Mouse (Mus musculus) left cerebral cortex, postnatal 14 days (tissue): Measurements from ENCODE around the gene Aip. TPM values are rescaled to one million over a fixed set of nuclear protein-coding genes. Genes with fewer than 3 reads are reported as not detected.

Experiments
- DNase-seq, 2 experiments: peaks; one replicate each; pipeline ENCODE4 v3.0.0; 2021 to 2022; ENCODE audit warnings: low spot score in 2 of 2, mixed read lengths in 1 of 2
- intact Hi-C: fragments of 180-260 bp; cut with DNase I; formaldehyde crosslinking; loops from one replicate; pipeline ENCODE4 v1.15.1; 2025
- long read RNA-seq, 2 experiments: library from polyadenylated mRNA; stranded (forward); transcript quantifications; one replicate each; pipeline ENCODE4 v2.0.0; 2021
- total RNA-seq, 2 experiments: library from RNA; stranded (reverse); gene quantifications; 2 replicates each; pipeline ENCODE4 v1.2.3; 2021

Gene Aip
- 10 to 100 TPM; 83.4 to 94.1 TPM for total RNA-seq
- long read RNA-seq, experiment 1, transcript Aip-201 (6 exons, 1,261 nt): major isoform, 75 of 112 reads
- long read RNA-seq, experiment 1, transcript Aip-202 (7 exons, 1,378 nt): minor isoform, 14 of 112 reads
- long read RNA-seq, experiment 1, partial matches to known transcripts: 4 of 112 reads
- long read RNA-seq, experiment 1, other reads (novel, unspliced or antisense): 19 of 112 reads
- long read RNA-seq, experiment 2, transcript Aip-202 (7 exons, 1,378 nt): minor isoform, 5 of 74 reads
- long read RNA-seq, experiment 2, transcript Aip-201 (6 exons, 1,261 nt): major isoform, 57 of 74 reads
- long read RNA-seq, experiment 2, partial matches to known transcripts: 3 of 74 reads
- long read RNA-seq, experiment 2, other reads (novel, unspliced or antisense): 9 of 74 reads

DNA sequence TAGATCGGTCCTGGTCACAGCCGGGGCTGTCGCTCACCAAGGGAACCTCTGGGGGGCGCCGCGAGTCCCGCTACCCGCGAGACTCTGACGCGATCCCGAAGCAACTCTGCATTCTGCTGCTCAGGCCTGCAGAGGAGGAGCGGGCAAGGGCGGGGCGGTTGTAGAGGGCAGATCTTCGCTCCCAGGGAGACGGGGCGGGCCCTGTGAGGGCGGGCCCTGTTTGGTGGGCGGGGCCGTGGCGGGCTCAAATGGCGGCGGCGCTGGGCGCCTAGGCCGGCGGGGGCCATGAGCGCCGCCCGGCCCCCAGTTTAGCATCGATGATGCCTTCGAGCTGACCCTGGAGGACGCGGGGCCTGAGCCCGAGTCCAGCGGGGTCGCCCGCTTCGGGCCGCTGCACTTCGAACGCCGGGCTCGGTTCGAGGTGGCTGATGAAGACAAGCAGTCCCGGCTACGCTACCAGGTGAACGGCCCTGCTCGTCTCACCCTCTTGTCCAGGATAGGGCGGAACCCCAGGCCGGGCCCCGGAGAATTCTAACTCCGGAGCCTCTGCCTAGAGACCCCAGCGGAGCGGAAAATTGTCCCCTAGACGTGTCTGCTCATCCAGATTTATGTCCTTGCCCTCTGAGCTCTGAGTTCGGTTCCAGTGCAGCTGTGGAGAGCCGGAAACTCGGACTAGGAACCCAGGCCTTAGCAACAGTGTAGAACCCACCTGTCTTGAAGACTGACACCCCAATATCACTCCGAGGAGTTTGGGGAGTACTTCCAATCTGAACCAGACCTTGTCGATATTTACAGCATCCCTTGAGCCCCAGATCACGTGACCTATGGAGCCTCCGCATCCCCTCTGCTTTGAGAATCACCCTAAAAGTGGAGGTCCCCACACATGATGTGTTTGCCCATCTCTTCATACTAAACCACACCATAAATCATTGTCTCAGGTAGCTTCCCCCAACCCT lies at the start of gene Aip:
TSS of gene Aip (minus strand) at position 118 of the 956 bp plus-strand sequence.
- intact Hi-C loops: no loop called here

DNA sequence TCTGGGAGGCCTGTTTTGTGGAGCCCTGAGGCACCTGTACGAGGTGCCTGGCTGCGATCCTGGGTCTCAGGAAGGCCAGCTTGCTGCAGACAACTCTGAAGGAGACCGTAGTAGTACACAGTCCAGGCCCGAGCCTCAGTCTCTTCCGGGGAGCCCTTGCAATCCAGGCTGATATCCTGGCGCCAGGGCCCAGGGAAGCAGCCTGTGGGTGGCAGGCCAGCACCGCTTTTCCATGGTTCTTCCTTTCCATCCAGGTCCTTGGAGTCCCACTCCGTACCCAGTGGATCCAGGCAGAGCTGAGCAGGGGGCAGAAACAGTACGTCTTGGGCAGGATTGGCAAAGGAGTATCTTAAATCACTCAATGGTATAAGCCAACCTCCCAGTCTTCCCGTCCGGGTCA lies 47.3 kb upstream of the Aip start:
- no peak for DNase-seq
- intact Hi-C loops: loop anchor here (5.0 kb wide), 1 partner anchor 54 kb away; no protein-coding TSS in a partner anchor

More for the DNA sequence above, at the start of gene Aip:
- DNase-seq: peak; percentile 98

DNA sequence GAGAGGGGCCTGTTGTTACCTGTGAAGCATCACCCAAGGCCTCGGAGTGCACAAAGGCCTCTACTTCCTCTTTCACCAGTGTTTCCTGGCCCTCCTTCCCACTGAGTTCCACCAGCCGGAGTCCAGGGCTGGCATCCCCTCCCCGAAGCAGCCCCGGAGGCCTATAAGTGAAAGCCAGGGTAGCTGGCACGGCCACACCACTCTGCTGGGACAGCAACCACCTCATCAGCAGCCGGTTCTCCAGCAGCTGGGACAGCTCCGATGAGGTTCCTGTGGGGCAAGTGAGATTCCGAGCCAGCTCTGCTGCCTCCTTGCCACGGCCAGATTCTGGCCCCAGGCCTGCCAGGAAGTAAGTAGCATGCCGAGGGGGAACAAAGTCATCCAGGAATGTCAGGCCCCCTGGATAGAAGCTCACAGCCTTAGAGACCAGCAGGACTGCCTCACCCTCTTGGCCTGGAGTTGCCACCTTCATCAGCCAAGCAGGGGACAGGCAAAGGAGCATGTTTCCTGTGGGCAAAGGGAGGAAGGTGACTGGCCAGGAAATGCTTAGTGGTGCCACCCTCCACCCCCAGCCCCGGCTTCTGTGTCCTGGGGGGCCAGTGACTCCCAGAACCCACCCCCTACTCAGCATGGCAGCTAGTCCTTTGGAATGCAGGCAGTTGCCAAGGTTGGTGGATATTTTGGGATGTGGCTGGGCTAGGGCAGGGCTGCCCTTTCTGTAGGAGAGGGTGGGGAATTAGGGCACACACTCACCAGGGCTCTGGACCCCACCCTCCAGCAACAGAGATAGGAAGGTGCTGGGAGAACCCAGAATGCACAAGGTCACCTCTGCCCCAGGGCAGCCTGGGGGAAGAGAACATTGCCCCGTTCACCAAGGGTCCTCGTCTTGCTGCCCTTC lies 46.0 kb upstream of the Aip start:
- intact Hi-C loops: loop anchor here (5.0 kb wide), 1 partner anchor 56 kb away; no protein-coding TSS in a partner anchor
- no peak for DNase-seq

DNA sequence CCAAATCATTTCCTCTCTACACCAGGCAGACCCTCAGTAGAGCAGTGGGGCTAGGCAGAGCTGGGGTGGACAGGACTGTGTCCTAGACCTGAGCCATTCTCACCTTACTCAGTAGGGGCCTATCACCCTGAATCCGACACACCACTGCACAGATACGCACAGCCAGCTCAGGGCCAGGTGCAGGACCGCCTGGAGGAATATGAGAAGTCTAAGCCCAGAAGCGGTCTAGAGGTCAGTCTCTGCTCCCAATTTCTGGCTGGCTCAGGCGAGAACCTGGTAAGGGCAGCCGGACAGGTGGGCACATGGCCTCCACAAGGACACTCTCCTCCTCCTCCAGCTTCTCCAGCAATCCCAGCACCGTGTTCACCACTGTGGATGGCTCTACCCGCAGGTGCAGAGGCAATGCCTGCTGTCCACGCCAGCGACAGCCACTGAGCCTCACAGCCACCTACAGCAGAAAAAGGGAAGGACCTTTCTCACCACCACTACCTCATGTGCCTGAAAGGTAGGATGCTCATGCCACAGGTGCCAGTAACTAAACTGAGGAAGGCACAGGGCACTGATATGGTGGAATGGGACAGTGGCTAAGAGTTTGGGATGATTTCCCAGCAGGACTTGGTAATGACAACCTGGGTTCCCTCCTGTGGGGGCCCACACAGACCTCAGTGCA lies 45.2 kb upstream of the Aip start:
- no peak for DNase-seq
- intact Hi-C loops: loop anchor here (5.0 kb wide), 1 partner anchor 56 kb away; no protein-coding TSS in a partner anchor

DNA sequence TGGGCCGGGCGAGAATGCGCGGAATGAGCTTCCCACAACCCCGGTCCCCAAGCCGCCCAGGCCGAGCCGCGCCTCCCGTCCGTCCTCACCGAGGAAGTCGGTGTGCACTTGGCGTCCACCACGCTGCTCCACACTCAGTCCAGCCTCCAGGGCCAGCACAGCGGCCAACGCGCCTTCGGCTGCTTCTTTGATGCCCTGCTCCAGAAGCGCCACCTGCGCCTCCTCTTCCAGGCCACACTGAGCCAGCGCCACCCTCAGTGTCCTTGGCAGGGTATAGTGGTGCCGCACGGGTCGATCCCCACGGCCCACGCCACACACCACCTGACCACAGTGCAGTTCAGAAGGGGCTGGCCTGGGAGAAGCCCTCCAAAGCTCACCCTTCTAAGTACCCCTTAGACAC lies 44.2 kb upstream of the Aip start:
- intact Hi-C loops: loop anchor here (1.0 to 5.0 kb wide), 2 partner anchors 22 to 57 kb away; partner anchors contain the start of gene Ppp1ca
- DNase-seq: no peak

DNA sequence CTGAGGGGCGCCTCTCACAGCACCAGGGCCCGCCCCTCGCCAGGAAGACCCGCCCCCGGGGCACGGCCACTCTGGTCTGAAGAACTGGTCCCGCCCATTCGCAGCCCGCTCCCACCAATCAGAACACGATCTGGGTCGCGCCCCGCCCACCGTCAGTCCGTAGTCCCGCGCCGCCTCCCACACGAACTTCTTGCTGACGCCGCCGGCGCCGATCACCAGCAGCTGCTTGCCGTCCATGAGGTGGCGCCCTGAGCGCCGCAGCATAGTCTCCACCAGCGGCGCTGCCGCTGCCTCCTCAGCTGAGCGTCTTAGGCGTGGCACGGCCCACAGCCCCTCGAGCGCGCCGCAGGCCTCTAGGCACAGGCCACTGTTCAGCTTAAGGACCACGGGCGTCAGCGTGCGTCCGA lies 43.7 kb upstream of the Aip start:
- DNase-seq: peak; percentile 99 to 100
- intact Hi-C loops: loop anchor here (1.0 kb wide), 1 partner anchor 23 kb away; the partner anchor contains the start of gene Ppp1ca

DNA sequence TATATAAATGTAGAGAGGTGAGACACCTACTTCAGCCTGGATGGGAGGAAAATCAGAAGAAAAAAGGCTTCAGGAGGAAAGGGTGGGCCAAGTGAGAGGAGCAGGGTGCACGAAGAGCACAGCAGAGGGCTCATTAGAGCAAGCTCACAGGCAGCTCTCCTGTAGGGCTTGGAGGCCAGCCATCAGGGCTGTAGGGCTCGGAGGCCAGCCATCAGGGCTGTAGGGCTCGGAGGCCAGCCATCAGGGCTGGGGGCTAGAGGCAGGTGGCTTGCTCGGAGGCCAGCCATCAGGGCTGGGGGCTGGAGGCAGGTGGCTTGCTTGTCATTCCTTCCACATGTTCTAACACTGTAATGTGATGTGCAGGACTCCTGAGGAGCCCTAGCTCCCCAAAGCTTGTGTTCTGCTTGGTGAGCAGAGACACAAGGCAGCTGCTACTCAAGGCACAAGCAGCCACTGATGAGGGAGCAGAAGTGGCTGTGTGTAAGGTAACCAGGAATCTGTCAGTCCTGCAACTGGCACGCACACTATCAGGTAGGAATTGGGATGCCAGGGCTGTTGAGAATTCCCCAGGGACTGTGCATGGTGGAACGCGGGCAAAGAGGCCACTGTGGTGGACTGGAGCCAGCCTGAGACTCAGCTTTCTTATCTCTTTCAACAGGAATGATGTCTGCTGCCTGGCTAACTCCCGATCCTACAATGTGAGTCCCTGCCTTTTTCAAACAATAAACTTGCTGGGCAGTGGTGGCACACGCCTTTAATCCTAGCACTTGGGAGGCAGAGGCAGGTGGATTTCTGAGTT lies 41.2 kb upstream of the Aip start:
- DNase-seq: no peak
- intact Hi-C loops: no loop called here

DNA sequence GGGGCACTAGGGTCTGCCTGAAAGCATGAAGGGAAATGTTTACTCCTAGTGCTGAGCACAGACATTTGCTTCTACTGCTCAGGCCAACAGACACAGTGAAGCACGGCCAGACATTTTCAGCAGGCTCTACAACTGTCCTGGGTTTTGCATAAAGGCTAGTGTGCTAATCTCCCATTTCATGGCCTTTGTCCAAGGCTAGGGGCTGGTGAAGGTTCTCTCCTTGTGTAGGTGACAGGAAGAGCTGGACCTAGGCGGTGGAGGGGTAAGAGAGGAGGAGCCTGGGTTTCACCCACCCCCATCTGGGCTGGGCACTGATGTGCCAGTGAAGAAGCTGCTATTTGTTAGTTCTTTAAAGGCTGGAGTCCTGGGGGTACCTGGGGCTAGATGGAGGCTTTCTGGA lies 39.1 kb upstream of the Aip start:
- no peak for DNase-seq
- intact Hi-C loops: no loop called here

DNA sequence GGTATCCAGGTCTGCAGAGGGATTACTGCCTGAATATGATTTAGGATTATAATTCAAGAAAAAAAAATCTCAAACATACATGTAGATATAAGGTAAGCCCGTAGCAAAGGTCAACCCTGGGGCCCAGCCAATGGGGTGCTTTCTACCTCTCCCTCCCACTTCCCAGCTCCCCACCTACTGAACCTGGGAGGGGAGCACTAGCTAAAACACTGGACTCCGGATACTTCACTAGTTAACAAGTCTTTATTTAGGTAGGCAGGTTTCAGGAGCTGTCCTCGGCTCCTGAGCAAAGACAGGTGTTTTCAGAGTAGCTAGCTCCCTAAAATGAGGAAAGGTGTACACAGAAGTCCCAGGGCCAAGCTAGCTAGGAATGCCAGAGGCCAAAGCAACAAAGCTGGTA lies 38.4 kb upstream of the Aip start:
- intact Hi-C loops: no loop called here
- no peak for DNase-seq

DNA sequence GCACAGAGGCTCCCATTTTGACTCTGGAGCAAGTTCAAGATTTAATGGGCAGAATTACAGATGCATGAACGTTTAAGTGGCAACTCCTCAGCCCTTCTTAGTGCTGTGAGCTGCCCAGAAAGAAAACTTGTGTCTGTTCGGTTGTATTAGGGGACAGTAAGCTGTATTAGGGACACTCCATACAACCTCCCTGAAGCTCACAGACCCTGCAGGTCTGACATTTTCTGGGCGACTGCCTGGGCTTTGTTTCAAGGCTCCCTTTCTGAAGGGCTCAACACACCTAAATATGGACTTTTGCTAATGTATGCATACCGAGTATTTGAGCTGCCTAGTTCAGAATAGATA lies 37.9 kb upstream of the Aip start:
- no peak for DNase-seq
- intact Hi-C loops: no loop called here

DNA sequence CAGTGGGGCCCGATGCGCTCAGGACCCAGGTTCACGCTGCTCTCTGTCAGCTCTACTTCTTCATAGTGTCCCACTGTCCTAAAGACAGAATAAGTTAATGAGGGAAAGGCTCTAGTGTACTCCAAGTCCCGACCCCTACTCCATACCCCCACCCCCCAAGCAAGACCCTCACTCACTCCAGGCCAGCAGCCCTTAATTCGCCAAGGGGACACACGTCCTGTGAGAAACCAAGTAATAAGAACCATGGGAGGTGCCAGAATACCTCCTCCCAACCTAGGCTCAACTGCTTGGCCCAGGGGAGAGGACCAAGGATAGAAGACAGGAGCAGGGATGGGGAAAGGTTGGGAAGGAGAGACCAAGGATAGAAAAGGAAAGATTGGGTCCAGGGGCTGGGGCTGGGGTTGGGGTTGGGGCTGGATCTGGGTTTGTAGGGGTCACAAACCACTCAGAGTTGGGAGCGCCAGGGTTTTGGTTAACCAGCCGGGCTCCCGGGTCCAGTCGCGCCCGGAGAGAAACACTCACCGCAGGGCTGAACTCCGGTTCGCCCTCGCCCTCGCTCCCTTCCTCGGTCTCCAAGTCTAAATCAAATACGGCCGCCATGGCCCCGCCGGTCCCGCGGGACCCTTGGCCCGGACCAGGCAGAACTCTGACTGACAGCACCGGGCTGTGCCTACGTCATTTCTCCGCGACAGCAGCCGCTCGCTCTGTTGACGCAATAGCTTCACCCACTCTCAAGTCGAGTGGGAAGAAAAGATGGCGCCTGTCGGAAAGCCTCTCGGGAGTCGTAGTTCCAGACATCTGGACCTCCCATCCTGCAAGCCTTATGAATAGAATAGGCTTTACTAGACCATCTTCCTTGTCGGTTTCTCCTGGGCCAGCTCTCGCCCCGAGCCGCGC lies 37.2 kb upstream of the Aip start, which contains the start of gene Rps6kb2:
TSS of gene Rps6kb2 (minus strand) at position 709 of the 897 bp plus-strand sequence.
- intact Hi-C loops: no loop called here
- DNase-seq: peak; percentile 98

DNA sequence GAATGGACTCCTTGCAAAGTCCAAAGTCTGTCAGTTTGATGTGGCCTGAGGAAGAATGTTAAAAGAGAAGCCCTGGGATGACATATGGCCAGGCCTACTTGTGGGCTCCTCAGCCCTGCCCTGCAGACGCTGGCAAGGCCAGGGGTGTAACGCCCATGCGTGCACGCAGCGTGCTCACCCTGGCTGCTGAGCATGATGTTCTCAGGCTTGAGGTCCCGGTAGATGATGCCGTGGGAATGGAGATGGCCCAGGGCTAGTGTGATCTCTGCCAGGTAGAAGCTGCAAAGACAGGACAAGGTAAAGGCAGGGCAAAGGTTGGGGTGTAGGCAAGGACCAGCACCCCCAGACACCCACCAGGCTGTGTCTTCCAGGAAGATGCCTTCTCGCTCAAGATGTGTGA lies 33.4 kb upstream of the Aip start:
- no peak for DNase-seq
- intact Hi-C loops: no loop called here

DNA sequence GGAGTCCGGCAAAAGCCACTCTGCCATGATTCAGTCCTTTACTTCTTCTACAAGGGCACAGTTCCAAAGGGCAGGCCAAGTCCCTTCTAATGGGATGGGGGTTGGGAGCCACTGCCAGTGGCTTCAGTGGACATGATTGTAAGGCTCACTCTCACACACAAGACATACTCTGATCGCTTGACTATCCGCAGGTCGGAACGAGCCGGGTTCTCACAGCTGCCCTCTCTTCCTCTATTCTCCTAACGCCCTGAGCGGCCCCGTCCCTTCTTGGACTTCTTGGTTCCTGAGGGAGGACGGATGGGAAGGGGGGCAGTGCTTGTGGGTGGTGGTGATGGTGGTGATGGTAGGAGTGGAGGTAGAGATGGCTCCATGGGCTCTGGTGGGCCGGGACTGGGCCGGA lies 31.1 kb upstream of the Aip start:
- no peak for DNase-seq
- intact Hi-C loops: no loop called here

DNA sequence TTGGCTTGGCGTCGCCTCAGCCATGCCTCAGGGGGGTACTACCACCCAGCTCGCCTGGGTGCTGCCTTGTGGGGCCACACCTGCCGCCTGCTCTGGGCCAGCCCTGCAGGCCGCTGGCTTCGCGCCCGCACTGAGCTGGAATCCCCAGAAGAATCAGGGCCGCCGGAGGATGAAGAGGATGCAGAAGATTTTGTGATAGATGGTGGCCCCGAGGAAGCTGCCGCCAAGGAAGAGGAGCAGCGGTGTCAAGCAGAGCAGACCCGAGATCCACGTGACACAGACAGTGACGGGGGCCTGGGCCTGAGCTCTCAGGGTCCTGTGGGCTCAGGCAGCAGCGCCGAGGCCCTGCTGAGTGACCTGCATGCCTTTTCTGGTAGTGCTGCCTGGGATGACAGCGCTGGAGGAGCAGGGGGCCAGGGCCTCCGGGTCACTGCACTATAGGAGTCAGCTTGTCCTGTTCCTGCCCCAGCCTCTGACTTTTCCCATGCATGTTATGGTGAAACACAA lies 30.5 kb upstream of the Aip start:
- intact Hi-C loops: no loop called here
- DNase-seq: no peak

DNA sequence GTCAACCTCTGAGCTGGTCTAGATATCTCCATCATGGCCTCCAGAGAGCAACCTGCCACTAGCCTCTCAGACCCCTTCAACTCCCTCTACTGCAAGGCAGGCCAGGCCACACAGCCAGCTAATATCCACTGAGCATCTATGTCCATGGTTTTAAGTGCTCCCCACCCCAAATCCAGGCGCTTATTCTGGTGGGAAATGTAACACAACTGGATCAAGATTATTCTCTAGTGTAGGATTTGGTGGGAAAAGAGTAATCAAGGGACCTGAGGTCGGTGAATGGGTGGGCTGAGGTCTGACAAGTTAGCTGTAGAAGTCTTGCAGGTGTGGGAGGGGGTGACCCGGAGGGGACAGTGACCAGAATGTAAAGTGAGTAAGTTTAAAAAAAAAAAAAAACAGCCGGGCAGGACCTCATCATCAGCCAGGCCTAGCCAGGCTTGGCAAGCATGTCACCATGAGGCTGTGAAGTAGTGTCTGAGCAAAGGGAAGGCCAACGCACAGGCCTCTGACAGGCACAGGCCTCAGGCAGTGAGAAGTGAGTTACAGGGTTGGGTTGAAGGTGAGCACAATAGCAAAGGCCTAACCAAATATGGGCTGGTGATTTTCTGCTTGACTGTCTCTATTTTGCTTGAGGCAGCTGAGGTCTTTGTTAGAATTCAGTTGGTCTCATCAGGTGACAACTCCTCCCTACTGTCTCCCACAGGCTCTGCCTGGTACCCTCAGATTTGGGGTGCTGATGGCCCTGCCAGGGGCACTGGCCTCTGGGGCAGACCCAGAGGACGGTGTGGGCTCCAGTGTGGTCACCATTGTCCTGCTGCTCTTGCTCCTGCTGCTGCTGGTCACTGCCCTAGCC lies 29.8 kb upstream of the Aip start:
- no peak for DNase-seq
- intact Hi-C loops: no loop called here
